Mouse (Mus musculus) CH12.LX (cell line): Measurements from ENCODE around the gene Kat2b.

Source experiments
- CTCF ChIP-seq, 2 experiments: IDR thresholded peaks in 1 of 2; conservative IDR thresholded peaks in 1 of 2; 2 replicates each; pipeline ENCODE4 v1.5.1; 2011 to 2012; ENCODE audit warnings: low read depth in 2 of 2, low read length in 2 of 2, improper control_type of control experiment in 1 of 2, inconsistent platforms in 1 of 2, mild to moderate bottlenecking in 1 of 2, moderate library complexity in 1 of 2
- MAFK ChIP-seq: IDR thresholded peaks from 2 replicates; pipeline ENCODE4 v1.6.1; 2011; ENCODE audit warnings: low read length, improper control_type of control experiment; ENCODE audit not compliant: insufficient replicate concordance
- MEF2A ChIP-seq: IDR thresholded peaks from 2 replicates; pipeline ENCODE4 v1.6.1; 2014; ENCODE audit warnings: low read depth, mild to moderate bottlenecking, inconsistent platforms, low read length, improper control_type of control experiment, borderline replicate concordance
- POLR2A ChIP-seq: IDR thresholded peaks from 2 replicates; pipeline ENCODE4 v1.6.1; 2011; ENCODE audit warnings: low read depth, mild to moderate bottlenecking, improper control_type of control experiment, low read length
- USF1 ChIP-seq: IDR thresholded peaks from 2 replicates; pipeline ENCODE4 v1.6.1; 2014; ENCODE audit warnings: low read depth, mild to moderate bottlenecking, inconsistent platforms, low read length, improper control_type of control experiment
- USF2 ChIP-seq: conservative IDR thresholded peaks from 2 replicates; pipeline ENCODE4 v1.6.1; 2011; ENCODE audit warnings: low read depth, low read length, improper control_type of control experiment
- ZNF384 ChIP-seq: IDR thresholded peaks from 2 replicates; pipeline ENCODE4 v1.6.1; 2012; ENCODE audit warnings: low read depth, low read length, improper control_type of control experiment, inconsistent platforms

DNA sequence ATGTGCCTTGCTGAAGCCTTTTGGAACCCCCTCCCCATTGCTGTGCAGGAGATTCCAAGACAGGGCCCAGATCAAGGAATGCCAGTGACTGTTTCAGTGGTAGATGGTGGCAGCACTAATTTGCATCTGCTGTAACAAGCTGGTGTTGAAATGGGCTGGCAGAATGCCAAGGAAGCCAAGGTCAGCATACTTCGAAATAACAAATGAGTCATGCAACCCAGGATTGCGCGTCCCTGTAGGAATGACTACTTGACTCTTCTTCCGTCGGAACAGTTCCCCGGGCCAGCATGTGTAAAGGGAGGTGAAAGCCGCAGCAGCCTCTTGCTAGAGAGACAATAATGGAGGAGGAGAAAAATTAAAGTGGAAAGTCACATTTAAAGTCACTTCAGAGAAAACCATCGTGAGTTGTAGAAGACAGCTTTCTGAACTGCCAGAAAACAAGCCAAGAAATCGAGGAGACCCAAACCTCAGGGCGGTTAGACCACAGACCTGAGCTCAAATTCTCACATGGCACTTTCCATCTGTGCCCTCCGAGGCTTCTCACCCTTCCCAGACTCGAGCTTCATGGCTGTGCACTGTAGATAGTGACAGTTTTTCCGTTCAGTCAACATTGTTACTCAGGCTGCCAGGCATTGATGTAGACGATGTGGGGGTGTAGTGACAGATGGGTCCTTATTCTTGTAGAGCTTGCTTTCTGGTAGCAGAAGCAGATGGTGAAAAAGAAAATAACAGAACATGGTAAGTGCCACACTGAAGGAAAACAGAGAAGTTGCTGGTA lies 20.6 kb downstream of the Kat2b start:
- TF ChIP-seq USF2 (no peak), USF1 (no peak), POLR2A (no peak), MAFK (no peak), CTCF (conservative IDR thresholded peaks at IDR 0.05 in 1 of 2, IDR thresholded peaks at IDR 0.05 in 1 of 2; ENCODE audit: low read depth in 2 of 2, low read length in 2 of 2) (no peak), MEF2A (peak; percentile 84), ZNF384 (no peak)
